Mouse (Mus musculus) lung, adult 2 months (tissue): Measurements from ENCODE around the gene Pdpk1.

ENCODE experiments used
- CTCF ChIP-seq: fragments of 200-500 bp; IDR thresholded peaks from 2 replicates; pipeline ENCODE4 v1.5.1; 2011; ENCODE audit warnings: mild to moderate bottlenecking, low read length, control low read depth; ENCODE audit not compliant: insufficient read depth
- POLR2A ChIP-seq: fragments of 200-500 bp; IDR thresholded peaks from 2 replicates; pipeline ENCODE4 v1.6.1; 2011; ENCODE audit warnings: low read depth, mild to moderate bottlenecking, control low read depth, low read length, borderline replicate concordance; ENCODE audit errors: extremely low read depth

- TF ChIP-seq CTCF (no peak), POLR2A (no peak)
These were observed 17.3 kb upstream of the Pdpk1 start for GRCm38 (mm10) chr17:24167891-24168505.
